Mouse (Mus musculus) heart, postnatal 0 days (tissue): ENCODE data around the gene Nup210l.

Experiments
- CTCF ChIP-seq: IDR thresholded peaks from 2 replicates; pipeline ENCODE4 v1.5.1; 2016; ENCODE audit warnings: antibody characterized with exemption, control low read depth, low read depth
- EP300 ChIP-seq: IDR thresholded peaks from 2 replicates; pipeline ENCODE4 v1.6.1; 2016; ENCODE audit warnings: antibody characterized with exemption, low read depth

- TF ChIP-seq CTCF = no peak
- no peak for TF ChIP-seq EP300
These were observed 39.5 kb upstream of the Nup210l start for GRCm38 (mm10) chr3:90064383-90064782.
